Mouse (Mus musculus): ENCODE measurements around the gene Pim2. TPM values are rescaled to one million over a fixed set of nuclear protein-coding genes. Genes with fewer than 3 reads are reported as not detected.

Pim2 gene
- 47.5 TPM for polyA plus RNA-seq (2015; fragmentation: Illumina TruSeq; extraction: RNeasy Lipid Tissue Mini Kit (QIAGEN cat#74804); ENCODE audit: low read depth, low replicate concordance)

DNA sequence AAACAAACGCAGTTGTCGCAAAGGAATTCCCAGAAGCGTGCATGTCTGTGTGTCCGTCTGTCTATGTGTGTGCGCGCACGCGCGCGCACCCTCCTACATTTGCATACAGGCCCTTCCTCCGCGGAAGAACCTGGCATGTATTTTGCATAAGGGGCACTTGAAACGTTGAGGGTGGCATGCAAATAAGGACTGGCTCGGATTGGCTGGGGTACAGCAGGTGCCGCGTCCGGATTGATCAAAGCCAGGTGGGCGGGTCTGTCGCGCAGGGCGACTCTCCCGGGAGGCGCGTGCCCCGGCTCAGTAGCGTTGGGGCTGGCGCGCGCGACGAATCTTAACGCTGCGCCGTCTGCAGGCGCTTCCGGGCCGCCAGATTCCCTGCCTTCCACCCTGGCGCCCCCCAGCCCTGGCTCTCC is at the start of gene Pim2:
TSS of gene Pim2 (plus strand) at position 256 of the 413 bp plus-strand sequence.

DNA sequence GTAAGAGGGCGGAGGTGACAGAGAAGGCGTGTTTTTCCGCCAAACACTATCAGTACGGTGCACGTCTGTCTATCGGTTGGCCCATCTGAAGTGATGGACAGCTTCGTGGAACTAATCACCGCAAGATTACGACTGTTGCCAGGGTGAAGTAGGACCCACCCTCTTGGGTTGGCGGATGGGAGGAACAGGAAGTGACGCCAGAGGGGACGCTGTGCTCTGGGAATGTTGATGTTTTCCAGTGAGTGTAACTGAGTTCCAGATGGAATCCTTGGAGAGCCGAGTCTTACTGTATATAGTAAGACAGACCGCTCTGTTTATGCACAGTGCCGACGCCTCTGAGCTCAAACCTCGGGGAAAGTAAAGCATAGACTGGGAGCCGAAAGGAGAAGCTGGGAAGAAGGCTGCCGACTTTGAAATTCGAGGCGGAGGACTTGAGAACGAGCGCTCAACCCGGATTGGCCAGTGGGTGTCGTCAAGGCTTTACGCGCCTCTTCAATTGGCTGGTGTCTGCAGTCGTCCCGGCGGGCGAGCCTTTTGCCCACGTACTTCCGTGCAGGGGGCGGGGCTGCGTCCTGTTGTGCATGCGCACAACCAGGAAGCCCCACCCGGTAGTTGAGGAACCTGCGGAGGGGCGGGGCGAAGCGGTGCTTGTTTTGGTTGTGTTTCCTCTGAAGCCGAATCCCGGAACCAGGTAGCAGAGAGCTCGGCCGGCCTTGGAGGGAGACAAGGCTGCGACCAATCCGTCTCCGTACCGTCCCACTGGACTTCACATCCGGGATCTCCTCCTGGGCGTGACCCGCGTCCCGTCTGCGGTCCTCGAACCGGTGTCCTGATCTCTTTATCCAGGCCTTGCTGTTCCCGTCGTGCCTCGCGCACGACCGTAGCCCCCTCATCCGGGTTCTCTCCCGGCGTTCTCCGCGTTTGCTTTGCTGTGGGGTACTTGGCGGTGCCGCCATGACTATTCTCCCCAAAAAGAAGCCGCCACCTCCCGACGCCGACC is 36.6 kb upstream of the Pim2 start, which contains the start of gene Otud5:
TSS of gene Otud5 (plus strand) at position 202 of the 1,000 bp plus-strand sequence.

DNA sequence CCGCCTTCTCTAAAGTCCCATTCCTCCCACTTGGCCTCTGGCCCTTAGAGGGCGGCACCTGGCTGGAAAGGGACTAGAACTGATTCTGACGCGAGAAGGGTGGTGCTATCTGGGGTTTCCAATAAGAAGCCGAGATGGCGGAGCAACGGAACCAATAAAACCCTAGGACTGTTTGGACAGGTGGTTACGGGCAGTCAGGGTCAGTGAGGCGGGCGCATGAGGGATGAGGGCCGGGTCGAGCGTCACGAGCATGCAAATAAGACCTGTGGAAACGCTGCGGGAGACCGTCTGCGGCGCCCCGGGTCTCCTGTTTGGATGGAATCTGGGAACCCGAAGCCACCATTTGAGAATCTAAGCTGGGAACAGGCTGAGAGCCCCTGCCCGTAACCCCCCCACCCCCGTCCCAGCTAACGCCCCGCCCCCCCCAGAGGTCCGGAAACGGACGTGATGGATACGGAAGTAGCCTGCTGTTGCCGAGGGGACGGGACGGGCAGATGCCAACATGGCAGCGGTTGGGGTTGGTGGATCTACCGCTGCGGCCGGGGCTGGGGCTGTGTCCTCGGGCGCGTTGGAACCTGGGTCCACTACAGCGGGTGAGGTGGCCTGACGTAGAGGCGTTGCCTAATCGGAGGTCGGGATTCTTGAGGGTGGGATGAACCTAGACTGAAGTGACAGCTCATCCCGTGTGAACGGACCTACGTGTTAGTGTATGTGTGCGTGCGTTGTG is 5.9 kb downstream of the Pim2 start, which contains the start of gene Slc35a2:
TSS of gene Slc35a2 (plus strand) at position 188 of the 727 bp plus-strand sequence.

DNA sequence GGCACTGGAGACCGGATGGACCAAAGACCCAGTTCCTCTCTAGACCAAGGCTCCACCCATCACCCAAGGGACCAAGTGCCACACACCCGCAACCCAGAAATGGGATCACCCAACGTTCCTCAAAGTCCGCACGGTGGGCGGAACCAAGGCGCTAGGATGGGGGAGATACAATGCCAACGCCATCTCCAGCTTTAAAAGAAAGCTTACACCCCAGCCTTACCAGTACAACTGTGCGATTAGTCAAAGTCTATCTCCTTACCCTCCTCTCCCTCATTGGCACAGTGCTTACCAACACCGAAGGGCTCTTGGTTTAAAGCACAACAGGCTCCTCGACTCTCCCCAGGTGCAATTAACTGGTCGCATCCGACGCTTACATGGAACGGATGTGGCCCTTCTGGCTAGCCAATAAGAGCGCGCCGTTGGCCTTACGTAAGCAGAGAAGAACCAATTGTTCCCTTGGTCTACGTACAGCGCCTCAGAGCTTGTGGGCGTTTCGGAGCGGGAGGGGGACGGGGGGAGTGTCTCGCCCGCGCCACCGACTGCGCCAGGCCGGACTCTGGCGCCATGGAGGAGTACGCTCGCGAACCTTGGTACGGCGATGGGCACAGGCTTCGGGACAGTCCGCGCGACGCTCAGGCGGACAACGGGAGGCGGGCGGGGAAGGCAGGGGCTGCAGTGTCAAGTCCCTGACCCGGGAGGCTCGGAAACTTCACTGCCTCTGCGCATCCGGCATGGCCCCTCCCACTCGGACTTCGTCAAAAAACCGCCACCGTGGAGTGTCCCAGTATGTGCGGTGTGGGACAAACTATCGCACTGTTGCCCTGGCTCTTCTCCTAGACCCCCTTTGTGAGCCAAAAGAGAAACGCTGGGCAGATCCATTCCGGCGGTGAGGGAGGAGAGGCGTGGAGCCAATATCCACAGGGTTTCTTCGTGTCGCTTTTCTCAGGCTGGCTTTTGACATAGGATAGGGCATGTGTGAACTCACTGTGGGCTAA is 21.1 kb downstream of the Pim2 start, which contains the start of the genes Pqbp1 and Timm17b:
TSS of gene Pqbp1 (minus strand) at position 390 of the 995 bp plus-strand sequence.
TSS of gene Timm17b (plus strand) at position 478 of the 995 bp plus-strand sequence.

DNA sequence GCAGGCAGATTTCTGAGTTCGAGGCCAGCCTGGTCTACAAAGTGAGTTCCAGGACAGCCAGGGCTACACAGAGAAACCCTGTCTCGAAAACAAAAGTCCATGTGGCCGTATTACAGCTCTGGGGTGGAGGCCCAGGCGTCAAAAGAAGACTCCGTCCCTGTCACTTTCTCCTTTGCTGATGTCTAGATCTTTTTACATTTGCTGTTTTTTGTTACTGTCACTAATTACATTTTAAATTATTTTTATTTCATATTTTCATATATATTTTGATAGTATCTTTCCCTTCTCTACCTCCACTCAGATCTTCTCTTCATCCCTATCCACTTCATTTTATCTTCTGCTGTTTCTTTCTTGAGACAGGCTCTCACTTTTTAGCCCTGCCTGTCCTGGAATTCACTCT is 29.7 kb downstream of the Pim2 start, which contains the start of gene Gm10491:
TSS of gene Gm10491 (minus strand) at position 101 of the 400 bp plus-strand sequence.

DNA sequence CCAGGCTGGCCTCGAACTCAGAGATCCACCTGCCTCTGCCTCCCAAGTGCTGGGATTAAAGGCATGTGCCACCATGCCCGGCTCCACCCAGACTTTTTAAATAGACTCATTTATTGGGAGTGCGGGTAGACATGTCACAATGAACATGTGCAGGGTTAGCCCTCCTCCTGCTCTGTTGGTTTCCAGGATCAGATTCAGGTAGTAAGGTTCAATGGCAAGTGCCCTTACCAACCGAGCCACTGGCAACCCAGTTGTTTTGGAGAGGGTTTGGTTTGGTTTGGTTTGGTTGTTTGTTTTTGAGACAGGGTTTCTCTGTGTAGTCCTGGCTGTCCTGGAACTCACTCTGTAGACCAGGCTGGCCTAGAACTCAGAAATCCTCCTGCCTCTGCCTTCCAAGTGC is 31.2 kb downstream of the Pim2 start, which contains the start of gene Gm10490:
TSS of gene Gm10490 (plus strand) at position 301 of the 400 bp plus-strand sequence.

DNA sequence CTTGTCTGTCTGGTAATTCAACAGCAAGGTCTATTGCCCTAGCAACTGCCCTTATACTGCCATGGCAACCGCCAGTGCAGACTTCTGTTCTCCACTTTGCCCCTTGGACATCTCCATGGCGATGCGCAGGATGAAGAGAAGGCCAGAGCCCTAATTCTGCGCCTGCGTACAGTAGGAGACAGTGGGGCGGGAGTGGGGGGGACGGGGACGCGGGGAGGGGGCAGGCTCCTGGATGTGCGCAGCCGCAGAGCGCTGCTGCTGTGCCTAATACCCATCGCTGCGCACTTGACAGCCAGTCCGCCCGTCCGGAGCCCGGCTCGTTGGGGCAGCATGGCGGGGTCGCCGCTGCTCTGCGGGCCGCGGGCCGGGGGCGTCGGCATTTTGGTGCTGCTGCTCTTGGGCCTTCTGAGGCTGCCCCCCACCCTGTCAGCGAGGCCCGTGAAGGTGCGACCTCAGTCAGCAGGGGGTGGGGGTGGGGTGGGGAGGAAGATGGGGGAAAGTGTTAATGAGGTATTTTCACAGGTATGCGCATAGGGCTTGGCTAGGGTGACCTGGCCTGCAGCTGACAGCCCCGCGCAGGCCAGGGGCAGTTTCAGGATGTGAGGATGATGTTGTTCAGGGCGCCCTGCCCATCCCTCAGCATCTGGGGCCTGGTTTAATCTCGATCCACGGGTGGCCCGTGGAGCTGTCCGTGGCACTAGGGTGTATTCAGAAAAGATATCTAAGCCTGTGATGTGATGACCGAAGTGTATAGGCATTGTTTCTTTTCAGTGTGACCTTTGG is 41.7 kb downstream of the Pim2 start, which contains the start of gene Pcsk1n:
TSS of gene Pcsk1n (plus strand) at position 222 of the 783 bp plus-strand sequence.

DNA sequence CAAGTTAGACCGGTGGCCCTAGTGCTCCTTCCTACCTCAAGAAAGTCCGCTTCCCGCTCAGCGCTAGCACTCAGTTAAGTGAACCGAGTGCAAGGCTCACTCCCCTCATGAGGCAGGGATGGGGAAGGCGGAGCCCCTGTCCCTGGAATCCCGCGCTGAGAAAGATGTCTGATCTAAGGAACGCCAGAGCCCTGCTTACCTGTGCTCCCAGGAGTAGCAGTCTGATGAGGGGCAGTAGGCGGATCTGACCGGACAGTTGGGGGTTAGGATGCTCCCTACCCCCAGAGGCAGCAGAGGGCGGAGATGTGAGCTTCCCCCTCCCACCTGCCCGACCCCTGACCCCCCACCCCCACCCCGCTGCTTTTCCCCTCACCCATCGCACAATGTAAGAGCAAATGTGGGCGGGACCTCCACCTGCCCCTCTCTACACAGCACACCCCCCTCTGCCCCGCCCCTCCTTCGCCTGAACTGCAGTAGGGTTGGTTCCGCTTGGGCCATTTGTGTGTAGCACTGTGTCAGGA is 50.3 kb downstream of the Pim2 start, which contains the start of gene Eras:
TSS of gene Eras (minus strand) at position 338 of the 521 bp plus-strand sequence.

Other genes starting within 250 kb of the Pim2 start
- gene Syp, start 239.8 kb upstream of the Pim2 start, polyA plus RNA-seq (2015; fragmentation: Illumina TruSeq; extraction: RNeasy Lipid Tissue Mini Kit (QIAGEN cat#74804); ENCODE audit: low read depth, low replicate concordance), result 1,230 TPM
- gene Prickle3, start 221.0 kb upstream of the Pim2 start, polyA plus RNA-seq (2015; fragmentation: Illumina TruSeq; extraction: RNeasy Lipid Tissue Mini Kit (QIAGEN cat#74804); ENCODE audit: low read depth, low replicate concordance), result 2.5 TPM
- gene Plp2, start 206.9 kb upstream of the Pim2 start, polyA plus RNA-seq (2015; fragmentation: Illumina TruSeq; extraction: RNeasy Lipid Tissue Mini Kit (QIAGEN cat#74804); ENCODE audit: low read depth, low replicate concordance), result 11.6 TPM
- 0.33 TPM for gene Magix, start 197.0 kb upstream of the Pim2 start, polyA plus RNA-seq (2015; fragmentation: Illumina TruSeq; extraction: RNeasy Lipid Tissue Mini Kit (QIAGEN cat#74804); ENCODE audit: low read depth, low replicate concordance)
- gene Gpkow, start 181.1 kb upstream of the Pim2 start, polyA plus RNA-seq (2015; fragmentation: Illumina TruSeq; extraction: RNeasy Lipid Tissue Mini Kit (QIAGEN cat#74804); ENCODE audit: low read depth, low replicate concordance), result 41.6 TPM
- 61.8 TPM for gene Wdr45, start 163.9 kb upstream of the Pim2 start, polyA plus RNA-seq (2015; fragmentation: Illumina TruSeq; extraction: RNeasy Lipid Tissue Mini Kit (QIAGEN cat#74804); ENCODE audit: low read depth, low replicate concordance)
- not detected for gene Gm45208, start 156.0 kb upstream of the Pim2 start, polyA plus RNA-seq (2015; fragmentation: Illumina TruSeq; extraction: RNeasy Lipid Tissue Mini Kit (QIAGEN cat#74804); ENCODE audit: low read depth, low replicate concordance)
- 124 TPM for gene Praf2, start 149.8 kb upstream of the Pim2 start, polyA plus RNA-seq (2015; fragmentation: Illumina TruSeq; extraction: RNeasy Lipid Tissue Mini Kit (QIAGEN cat#74804); ENCODE audit: low read depth, low replicate concordance)
- 6.7 TPM for gene Ccdc120, start 127.4 kb upstream of the Pim2 start, polyA plus RNA-seq (2015; fragmentation: Illumina TruSeq; extraction: RNeasy Lipid Tissue Mini Kit (QIAGEN cat#74804); ENCODE audit: low read depth, low replicate concordance)
- gene Tfe3, start 115.7 kb upstream of the Pim2 start, polyA plus RNA-seq (2015; fragmentation: Illumina TruSeq; extraction: RNeasy Lipid Tissue Mini Kit (QIAGEN cat#74804); ENCODE audit: low read depth, low replicate concordance), result 24.9 TPM
- gene Gripap1, start 88.5 kb upstream of the Pim2 start, polyA plus RNA-seq (2015; fragmentation: Illumina TruSeq; extraction: RNeasy Lipid Tissue Mini Kit (QIAGEN cat#74804); ENCODE audit: low read depth, low replicate concordance), result 88.6 TPM
- 6.4 TPM for gene Kcnd1, start 56.0 kb upstream of the Pim2 start, polyA plus RNA-seq (2015; fragmentation: Illumina TruSeq; extraction: RNeasy Lipid Tissue Mini Kit (QIAGEN cat#74804); ENCODE audit: low read depth, low replicate concordance)
- gene Otud5, start 36.9 kb upstream of the Pim2 start, polyA plus RNA-seq (2015; fragmentation: Illumina TruSeq; extraction: RNeasy Lipid Tissue Mini Kit (QIAGEN cat#74804); ENCODE audit: low read depth, low replicate concordance), result 71.5 TPM
- 30.6 TPM for gene Slc35a2, start 5.8 kb downstream of the Pim2 start, polyA plus RNA-seq (2015; fragmentation: Illumina TruSeq; extraction: RNeasy Lipid Tissue Mini Kit (QIAGEN cat#74804); ENCODE audit: low read depth, low replicate concordance)
- gene Pqbp1, start 21.0 kb downstream of the Pim2 start, polyA plus RNA-seq (2015; fragmentation: Illumina TruSeq; extraction: RNeasy Lipid Tissue Mini Kit (QIAGEN cat#74804); ENCODE audit: low read depth, low replicate concordance), result 133 TPM
- 29.9 TPM for gene Timm17b, start 21.1 kb downstream of the Pim2 start, polyA plus RNA-seq (2015; fragmentation: Illumina TruSeq; extraction: RNeasy Lipid Tissue Mini Kit (QIAGEN cat#74804); ENCODE audit: low read depth, low replicate concordance)
- gene Gm10491, start 29.6 kb downstream of the Pim2 start, polyA plus RNA-seq (2015; fragmentation: Illumina TruSeq; extraction: RNeasy Lipid Tissue Mini Kit (QIAGEN cat#74804); ENCODE audit: low read depth, low replicate concordance), result not detected
- gene Gm10490, start 31.3 kb downstream of the Pim2 start, polyA plus RNA-seq (2015; fragmentation: Illumina TruSeq; extraction: RNeasy Lipid Tissue Mini Kit (QIAGEN cat#74804); ENCODE audit: low read depth, low replicate concordance), result not detected
- 229 TPM for gene Pcsk1n, start 41.6 kb downstream of the Pim2 start, polyA plus RNA-seq (2015; fragmentation: Illumina TruSeq; extraction: RNeasy Lipid Tissue Mini Kit (QIAGEN cat#74804); ENCODE audit: low read depth, low replicate concordance)
- gene Eras, start 50.3 kb downstream of the Pim2 start, polyA plus RNA-seq (2015; fragmentation: Illumina TruSeq; extraction: RNeasy Lipid Tissue Mini Kit (QIAGEN cat#74804); ENCODE audit: low read depth, low replicate concordance), result not detected
- gene Hdac6, start 69.6 kb downstream of the Pim2 start, polyA plus RNA-seq (2015; fragmentation: Illumina TruSeq; extraction: RNeasy Lipid Tissue Mini Kit (QIAGEN cat#74804); ENCODE audit: low read depth, low replicate concordance), result 32.5 TPM
- not detected for gene Gata1, start 99.8 kb downstream of the Pim2 start, polyA plus RNA-seq (2015; fragmentation: Illumina TruSeq; extraction: RNeasy Lipid Tissue Mini Kit (QIAGEN cat#74804); ENCODE audit: low read depth, low replicate concordance)
- not detected for gene Glod5, start 140.2 kb downstream of the Pim2 start, polyA plus RNA-seq (2015; fragmentation: Illumina TruSeq; extraction: RNeasy Lipid Tissue Mini Kit (QIAGEN cat#74804); ENCODE audit: low read depth, low replicate concordance)
- gene Suv39h1, start 196.5 kb downstream of the Pim2 start, polyA plus RNA-seq (2015; fragmentation: Illumina TruSeq; extraction: RNeasy Lipid Tissue Mini Kit (QIAGEN cat#74804); ENCODE audit: low read depth, low replicate concordance), result 23.0 TPM
- gene Was, start 212.2 kb downstream of the Pim2 start, polyA plus RNA-seq (2015; fragmentation: Illumina TruSeq; extraction: RNeasy Lipid Tissue Mini Kit (QIAGEN cat#74804); ENCODE audit: low read depth, low replicate concordance), result 1.0 TPM